Mouse (Mus musculus) hindlimb bud, embryonic 11.5 days (tissue): Measurements from ENCODE around the gene Prpf19.

Experiments used
- DNase-seq: peaks from one replicate; pipeline ENCODE4 v3.0.0-alpha.2; 2012; ENCODE audit warnings: low read depth, low spot score; ENCODE audit errors: extremely low spot score

Gene Prpf19

GRCm38 (mm10) chr19:10895016-10895528 lies at the start of gene Prpf19:
TSS of gene Prpf19 (plus strand) at chr19:10895231.
- DNase-seq, result peak; percentile 91

- DNase-seq, result no peak
Measured at GRCm38 (mm10) chr19:10845454-10845853, 49.6 kb upstream of the Prpf19 start.

GRCm38 (mm10) chr19:10846150-10846549 lies 48.9 kb upstream of the Prpf19 start:
- DNase-seq, result no peak

GRCm38 (mm10) chr19:10847311-10848087 lies 47.5 kb upstream of the Prpf19 start:
- DNase-seq, result no peak

GRCm38 (mm10) chr19:10855422-10855821 lies 39.6 kb upstream of the Prpf19 start:
- no peak for DNase-seq

- no peak for DNase-seq
Measured at GRCm38 (mm10) chr19:10856520-10856919, 38.5 kb upstream of the Prpf19 start.

GRCm38 (mm10) chr19:10860072-10860497 lies 34.9 kb upstream of the Prpf19 start:
- no peak for DNase-seq

GRCm38 (mm10) chr19:10866351-10866750 lies 28.7 kb upstream of the Prpf19 start:
- DNase-seq, result no peak

- DNase-seq, result no peak
Measured at GRCm38 (mm10) chr19:10867946-10868622, 26.9 kb upstream of the Prpf19 start.

GRCm38 (mm10) chr19:10868623-10869141 lies 26.3 kb upstream of the Prpf19 start:
- no peak for DNase-seq

GRCm38 (mm10) chr19:10869241-10869885 lies 25.7 kb upstream of the Prpf19 start:
- DNase-seq, result peak; percentile 52

- no peak for DNase-seq
Measured at GRCm38 (mm10) chr19:10869886-10870527, 25.0 kb upstream of the Prpf19 start, which contains the start of gene Tmem132a. TSS of gene Tmem132a (minus strand) at chr19:10869940.

- DNase-seq, result no peak
Measured at GRCm38 (mm10) chr19:10870676-10871075, 24.4 kb upstream of the Prpf19 start.

GRCm38 (mm10) chr19:10871328-10871961 lies 23.6 kb upstream of the Prpf19 start:
- no peak for DNase-seq

- DNase-seq, result no peak
Measured at GRCm38 (mm10) chr19:10878201-10878837, 16.7 kb upstream of the Prpf19 start.

GRCm38 (mm10) chr19:10880085-10880974 lies 14.7 kb upstream of the Prpf19 start:
- DNase-seq, result no peak

- no peak for DNase-seq
Measured at GRCm38 (mm10) chr19:10880975-10881425, 14.0 kb upstream of the Prpf19 start.

- DNase-seq, result peak; percentile 94
Measured at GRCm38 (mm10) chr19:10881426-10882154, 13.4 kb upstream of the Prpf19 start, which contains the start of gene Tmem109. TSS of gene Tmem109 (minus strand) at chr19:10882001.
